Mouse (Mus musculus) kidney, adult 18-20 months (tissue): ENCODE data around the gene Gpc3.

Source experiments
- DNase-seq: peaks from one replicate; pipeline ENCODE4 v3.0.0; 2021

Gene Gpc3

DNA sequence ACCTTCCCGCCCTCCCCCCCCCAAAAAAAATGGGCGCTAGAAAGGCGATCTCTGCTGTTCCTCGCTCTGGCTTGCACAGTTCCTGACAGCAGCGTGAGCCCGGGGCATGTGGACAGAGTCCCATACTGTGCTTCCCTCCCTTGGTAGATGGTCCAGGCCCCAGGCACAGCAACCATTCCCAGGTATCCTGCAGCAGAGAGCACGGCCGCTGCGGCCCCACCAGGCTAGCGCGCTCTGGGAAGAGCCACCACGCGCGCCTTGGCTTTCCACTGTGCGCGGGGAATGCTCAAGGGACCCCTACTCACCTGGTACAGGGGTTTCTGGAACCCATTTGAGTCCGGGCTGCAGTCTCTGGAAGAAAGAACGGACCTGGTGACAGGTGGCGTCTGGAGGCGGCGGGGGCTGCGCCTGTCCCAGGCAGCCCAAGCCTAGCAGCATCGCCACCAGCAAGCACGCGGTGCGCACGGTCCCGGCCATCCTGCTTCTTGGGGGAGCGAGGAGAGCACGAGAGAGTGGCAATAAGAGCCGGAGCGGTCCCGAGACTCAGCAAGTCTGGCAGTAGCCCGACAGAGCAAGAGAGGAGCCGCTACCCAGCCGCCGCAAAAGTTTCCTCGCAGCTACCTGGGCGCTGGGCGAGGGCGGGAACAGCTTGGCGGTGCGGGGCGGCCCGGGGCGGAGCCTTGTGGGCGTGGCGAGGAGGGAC lies at the start of gene Gpc3:
TSS of gene Gpc3 (minus strand) at position 623 of the 703 bp plus-strand sequence.
- peak; percentile 71 for DNase-seq

DNA sequence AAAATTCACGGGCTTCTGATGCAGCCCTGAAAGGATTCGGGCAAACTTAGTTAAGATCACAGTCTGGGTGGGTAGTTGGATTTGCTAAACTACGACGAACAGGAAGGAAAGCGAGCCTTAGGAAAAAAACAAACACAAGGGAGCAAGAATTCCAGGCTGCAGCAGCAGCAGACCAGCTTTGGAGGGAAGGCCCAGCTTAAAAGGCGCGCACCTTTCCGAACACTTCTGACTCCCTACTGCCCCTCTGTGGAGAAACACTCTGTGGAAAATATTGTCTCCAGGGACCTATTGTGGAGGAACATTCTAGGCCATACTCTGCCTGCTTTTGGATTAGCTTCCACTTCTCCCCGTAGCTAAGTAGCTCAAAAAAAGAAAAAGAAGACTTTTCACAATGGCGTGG lies 38.2 kb upstream of the Gpc3 start:
- DNase-seq = peak; percentile 17

DNA sequence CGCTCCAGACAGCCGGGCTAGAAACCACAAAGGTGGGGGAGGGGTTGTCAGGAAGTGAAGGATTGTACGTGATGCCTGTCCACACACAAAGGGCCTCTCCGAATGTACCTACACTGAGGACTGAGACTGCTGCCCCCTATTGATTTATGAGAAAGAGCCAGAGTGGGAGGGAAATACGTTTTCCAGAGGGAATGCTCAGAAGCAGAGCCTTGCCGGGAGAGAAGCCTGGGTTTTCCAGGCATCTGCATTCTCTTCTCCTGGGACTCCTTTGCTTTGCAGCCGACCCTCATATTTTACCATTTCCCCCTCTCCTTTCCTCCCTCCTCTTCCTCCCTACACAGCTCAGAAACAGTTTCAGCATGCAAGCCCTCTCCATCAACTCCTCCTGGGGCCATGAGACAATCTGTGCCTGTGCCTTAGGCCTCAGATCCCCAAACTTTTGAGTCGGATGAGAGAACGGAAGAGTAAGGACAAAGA lies 37.8 kb upstream of the Gpc3 start:
- no peak for DNase-seq

GRCm38 (mm10) chrX:52648910-52649785 lies 35.4 kb upstream of the Gpc3 start:
- DNase-seq = no peak

DNA sequence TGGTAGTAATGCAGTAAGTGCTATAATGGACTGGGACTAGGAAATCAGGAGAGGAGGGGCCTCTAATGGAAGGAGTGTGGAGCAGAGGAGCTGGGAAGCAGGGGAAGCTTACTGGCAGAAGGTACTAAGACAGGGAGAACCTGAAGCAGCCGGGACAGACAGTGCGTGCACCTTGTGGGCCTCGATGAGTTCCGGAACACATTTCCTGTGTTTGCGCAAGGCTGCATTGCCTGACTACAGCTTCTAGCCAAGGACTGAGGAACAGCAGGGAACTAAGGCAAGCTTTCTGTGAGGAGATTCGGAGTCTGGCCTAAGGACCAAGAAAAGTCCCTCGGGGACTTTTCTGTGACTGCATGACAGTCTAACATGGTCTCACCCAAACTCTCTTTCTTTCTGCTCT lies 30.6 kb upstream of the Gpc3 start:
- DNase-seq = no peak

GRCm38 (mm10) chrX:52643350-52643749 lies 29.6 kb upstream of the Gpc3 start:
- no peak for DNase-seq

GRCm38 (mm10) chrX:52642126-52642525 lies 28.4 kb upstream of the Gpc3 start:
- no peak for DNase-seq

GRCm38 (mm10) chrX:52637419-52637818 lies 23.7 kb upstream of the Gpc3 start:
- no peak for DNase-seq

DNA sequence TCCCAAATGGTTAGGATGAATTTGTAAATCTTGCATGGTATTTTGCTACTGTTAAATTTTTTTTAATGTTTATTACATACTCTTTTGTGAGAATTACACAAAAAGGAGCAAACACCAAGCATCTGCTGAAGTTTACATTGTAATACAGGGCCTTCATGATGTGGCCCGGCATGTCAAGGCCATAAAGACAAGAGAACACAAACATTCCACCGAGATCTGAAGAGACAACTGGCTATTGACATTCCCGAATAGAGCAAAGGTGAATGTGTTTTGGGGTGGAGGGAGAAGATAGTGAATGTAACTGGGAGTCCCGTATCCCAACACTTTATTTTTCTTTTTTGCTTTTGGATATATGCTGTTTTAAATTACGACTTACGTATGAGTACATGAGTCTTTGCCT lies 20.2 kb upstream of the Gpc3 start:
- no peak for DNase-seq

- DNase-seq = no peak
These were observed 19.1 kb upstream of the Gpc3 start for GRCm38 (mm10) chrX:52632688-52633324.

GRCm38 (mm10) chrX:52626963-52627716 lies 13.4 kb upstream of the Gpc3 start:
- no peak for DNase-seq

- DNase-seq = no peak
These were observed 4.1 kb upstream of the Gpc3 start for GRCm38 (mm10) chrX:52617813-52618212.

- DNase-seq = no peak
These were observed 2.4 kb upstream of the Gpc3 start for GRCm38 (mm10) chrX:52616152-52616551.

GRCm38 (mm10) chrX:52614031-52614381 lies 256 bp upstream of the Gpc3 start:
- DNase-seq = no peak

DNA sequence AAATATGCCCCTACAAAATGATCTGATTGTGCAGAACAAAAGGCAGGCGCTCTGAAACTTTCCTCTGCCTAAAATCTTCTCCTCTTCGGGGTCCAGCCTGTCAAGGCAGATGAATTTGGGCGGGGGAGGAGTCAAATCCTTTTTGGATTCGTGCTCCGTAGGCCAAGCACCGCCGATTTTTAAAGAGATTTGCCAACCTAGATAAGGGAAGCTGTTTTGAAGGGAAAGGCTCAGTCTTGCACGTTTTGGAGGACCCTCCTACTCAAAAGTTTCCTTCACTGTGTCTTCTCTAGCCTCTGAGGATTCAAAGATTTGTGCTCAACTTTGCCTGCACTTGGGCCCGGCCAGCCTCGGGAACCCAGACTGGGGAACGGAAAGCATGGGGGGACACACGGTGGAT lies 944 bp downstream of the Gpc3 start:
- DNase-seq = no peak

GRCm38 (mm10) chrX:52611987-52612670 lies 1.6 kb downstream of the Gpc3 start:
- no peak for DNase-seq

- no peak for DNase-seq
These were observed 2.2 kb downstream of the Gpc3 start for GRCm38 (mm10) chrX:52611541-52611940.

DNA sequence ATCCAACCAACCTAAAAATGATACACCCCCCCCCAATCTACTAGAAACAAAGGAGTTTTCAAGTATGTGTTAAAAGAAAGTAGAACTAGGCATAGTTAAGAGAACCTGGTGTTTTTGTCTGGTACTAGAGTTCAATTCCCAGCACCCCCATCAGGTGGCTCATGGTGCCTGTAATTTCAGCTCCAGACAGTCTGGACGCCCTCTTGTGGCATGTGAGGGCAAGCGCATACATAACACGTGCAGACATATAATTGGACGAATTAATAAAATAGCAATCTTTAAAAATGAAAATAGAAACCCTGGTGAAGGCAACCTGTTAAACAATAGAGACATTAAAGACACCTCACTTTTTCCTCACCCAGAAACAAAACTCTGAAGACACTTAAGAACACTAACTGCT lies 10.6 kb downstream of the Gpc3 start:
- no peak for DNase-seq

DNA sequence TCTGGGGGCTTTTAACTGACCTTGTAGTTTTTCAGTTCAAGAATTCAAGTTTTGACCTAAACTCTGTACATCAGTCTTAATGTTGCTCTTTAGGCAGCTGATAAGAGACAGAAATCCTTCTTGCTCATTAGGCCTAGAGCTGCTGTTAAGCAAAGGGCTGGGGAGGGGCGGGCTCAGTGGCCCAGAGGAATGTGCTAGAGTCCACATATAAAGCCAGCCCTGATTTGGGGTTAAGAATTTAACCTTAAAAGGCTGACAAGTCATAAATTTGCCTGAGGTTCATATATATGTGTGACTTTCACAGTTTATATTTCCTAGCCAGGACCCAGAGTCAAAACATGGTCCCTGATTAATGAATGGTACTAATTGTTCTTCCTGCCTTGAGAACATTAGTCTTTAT lies 14.5 kb downstream of the Gpc3 start:
- no peak for DNase-seq

DNA sequence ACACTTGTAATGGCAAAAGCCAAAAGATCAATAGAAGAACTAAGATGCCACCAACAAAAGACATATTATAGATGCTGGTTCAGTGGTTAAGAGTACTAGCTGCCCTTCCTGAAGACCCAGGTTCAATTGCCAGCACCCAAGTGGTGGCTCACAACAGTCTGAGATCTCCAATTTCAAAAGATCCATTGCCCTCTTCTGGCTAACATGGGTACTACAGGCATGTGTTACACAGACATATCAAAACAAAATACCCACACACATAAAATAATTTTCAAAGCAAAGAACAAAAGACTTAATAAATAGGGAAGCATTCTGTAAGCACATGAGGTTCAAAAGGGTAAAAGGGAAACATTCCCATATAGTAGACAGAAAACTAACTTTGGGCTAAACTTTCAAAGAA lies 26.1 kb downstream of the Gpc3 start:
- DNase-seq = no peak

GRCm38 (mm10) chrX:52559995-52560394 lies 53.8 kb downstream of the Gpc3 start:
- DNase-seq = no peak

GRCm38 (mm10) chrX:52558526-52558925 lies 55.2 kb downstream of the Gpc3 start:
- no peak for DNase-seq
